Mouse (Mus musculus) layer of hippocampus, adult 9-10 months (tissue): ENCODE data around the gene Ccnt1.

Experiments
- DNase-seq: peaks from one replicate; pipeline ENCODE4 v3.0.0; 2022; ENCODE audit warnings: low spot score

Gene Ccnt1

DNA sequence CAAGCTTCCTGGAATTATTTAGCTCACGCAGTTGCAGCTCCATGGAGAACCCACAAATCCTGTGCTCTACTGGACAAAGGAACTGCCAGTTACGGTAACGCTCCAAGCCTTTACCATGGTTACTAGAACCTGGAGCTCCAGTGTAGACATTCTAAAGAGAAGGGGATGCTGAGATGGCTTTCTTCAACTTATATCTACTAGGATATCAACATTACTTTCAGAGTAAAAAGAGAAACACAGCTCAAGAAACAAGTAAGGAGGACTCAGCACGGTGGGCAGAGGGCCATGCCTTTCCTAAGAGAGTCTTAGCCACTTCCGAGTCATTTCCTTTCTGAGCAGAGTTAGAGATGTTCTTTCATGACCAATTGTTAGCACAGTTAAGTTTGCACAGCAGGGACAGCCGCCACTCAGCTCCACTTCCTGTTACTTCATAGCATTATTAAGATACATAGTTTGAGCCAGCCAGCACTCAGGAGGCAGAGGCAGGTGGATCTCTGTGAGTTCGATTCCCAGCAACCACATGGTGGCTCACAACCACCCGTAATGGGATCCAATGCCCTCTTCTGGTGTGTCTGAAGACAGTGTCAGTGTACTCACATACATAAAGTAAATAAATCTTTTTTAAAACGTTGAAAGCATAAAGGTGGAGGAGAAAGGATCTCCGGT is at the start of gene Ccnt1, which contains the start of gene 4930415O20Rik:
Ccnt1 (minus strand) TSS at position 51 of the 666 bp plus-strand sequence.
4930415O20Rik (plus strand) TSS at position 132 of the 666 bp plus-strand sequence.
- no peak for DNase-seq

DNA sequence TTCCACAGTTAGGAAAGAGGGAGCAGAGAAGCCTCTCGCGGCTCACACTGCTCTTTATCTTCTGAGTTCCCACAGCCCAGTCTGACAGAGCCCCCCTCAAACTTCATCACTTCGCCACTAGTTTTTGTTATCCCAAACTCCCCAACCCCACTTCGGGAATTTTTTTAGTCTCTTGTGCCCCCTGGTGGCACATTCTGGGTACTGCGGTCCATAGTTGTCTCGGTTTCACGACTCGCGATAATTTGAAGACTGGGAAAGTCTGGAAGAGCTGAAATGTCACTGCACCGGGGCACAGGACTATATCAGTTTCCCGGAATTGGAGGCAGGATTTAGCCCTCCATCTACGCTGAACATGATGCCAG is 46.4 kb upstream of the Ccnt1 start:
- peak; percentile 44 for DNase-seq

DNA sequence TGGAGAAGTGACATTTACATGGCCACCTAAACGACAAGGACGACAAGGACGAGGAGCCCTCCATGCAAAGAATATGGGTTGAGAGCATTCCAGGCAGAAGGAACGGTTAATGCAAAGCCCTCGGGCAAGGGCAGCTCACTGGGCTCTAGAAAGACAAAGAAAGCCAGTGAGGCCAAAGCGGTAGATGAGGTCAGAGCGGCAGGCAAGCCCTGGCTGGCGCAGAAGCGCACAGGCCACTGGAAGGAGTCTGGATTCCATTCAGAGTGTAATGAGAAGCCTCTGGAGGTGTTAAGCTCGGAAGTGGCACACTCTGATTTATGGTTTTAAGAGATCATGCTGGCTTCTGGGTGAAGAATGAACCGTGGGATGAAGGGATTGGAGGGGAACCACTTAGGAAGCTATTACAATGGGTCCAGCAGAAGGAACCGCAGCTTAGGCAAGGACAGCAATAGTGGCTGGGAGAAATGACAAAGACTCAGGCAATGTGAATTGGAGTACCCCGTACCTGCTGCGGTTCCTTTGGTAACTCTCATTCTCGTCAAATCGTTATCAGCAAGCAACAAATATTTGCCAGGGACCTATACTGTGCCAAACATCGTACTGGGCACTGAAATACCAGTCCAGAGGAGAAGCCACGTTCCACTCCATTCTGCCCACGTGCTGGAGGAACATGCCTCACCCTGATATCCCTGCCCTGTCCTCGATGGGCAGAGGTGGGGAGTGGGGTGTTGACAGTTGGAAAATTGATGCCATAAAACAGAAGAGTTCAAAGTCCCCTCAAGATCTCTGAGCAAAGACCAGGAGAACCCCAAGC is 45.8 kb upstream of the Ccnt1 start:
- DNase-seq = no peak

DNA sequence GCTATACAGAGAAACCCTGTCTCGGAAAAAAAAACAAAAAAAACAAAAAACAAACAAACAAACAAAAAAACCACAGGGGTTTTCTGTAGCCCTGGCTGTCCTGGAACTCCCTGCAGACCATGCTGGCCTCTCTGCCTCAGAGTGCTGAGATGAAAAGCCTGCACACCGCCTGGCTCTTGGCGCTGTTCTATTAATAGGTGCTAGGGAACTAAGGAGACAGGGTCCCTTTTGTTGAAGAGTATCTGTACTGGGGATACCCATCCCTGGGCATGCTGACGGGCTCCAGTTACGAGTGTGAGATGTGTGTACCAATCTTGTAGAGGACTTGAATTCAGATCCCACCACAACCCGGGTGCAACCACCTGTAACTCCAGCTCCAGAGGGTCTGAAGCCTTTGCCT is 45.0 kb upstream of the Ccnt1 start:
- DNase-seq = no peak

DNA sequence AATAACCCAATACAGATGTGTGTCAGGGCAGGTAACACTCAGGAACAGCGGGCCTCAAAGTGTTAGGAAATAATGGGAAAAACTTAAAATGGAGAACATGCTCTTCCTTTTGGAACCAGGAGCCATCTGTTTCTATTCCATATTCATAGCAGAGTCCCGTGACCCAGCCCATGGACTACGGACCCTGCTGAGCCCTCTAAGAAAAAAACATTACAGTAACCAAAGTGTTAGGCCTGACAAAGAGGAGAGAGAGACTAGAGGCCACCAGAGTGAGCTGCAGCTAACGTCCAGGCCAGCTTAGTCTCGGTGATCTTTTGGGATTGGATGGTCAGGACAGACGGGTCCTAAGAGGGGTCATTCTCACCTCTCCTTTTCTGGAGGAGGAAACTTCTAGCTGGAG is 44.2 kb upstream of the Ccnt1 start:
- no peak for DNase-seq

DNA sequence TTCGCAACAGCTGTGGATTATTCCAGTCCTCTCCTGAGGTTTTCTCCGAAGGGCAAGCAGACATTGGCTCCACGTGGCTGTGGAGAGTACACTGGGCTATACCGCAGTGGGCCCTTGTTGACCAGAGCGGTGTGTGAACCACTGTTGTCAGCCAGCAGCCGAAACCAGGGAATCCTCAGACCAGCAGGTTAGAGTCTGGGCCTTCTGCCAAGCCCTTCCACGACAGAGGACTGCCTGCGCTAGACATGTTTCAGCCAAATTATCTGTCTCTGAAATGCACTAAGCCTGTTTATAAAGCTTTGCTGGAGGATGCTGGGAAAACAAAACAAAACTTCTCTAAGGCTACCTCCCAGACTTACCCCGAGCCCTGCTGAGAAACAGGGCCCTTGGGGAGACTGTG is 43.8 kb upstream of the Ccnt1 start:
- no peak for DNase-seq

DNA sequence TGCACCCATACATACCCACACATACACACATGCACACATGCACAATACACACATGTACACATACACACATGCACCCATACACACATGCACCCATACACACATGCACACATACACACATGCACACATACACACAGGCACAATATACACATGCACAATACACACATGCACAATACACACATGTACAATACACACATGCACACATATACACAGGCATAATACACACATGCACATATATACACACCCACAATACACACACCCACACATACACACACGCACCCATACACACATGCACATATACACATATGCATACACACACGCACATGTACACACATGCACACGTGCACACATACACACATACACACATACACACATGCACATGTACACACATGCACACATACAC is 41.5 kb upstream of the Ccnt1 start:
- DNase-seq = no peak

DNA sequence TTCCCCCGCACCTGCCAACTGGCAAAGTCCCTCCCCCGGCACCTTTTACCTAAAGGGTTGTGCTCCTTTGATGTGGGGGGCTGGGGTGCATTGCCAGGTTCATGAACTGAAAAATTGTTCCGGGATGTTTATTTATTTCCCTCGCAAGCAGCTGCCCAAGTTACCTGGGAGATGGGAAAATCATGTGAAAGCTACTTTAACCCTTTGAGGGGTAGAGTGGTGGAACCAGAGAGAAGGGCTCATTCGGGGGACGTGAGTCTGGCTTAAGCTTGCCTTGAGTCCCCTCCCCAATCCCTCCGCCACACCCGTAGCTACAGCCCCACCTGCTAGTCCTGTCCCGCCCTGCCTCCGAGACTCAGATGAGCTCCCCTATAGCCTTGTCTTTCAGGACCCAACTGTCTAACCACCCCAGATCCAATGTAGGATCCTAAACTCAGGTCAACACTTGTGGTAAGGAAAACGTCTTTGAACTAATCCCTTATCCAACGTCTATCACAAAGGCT is 39.5 kb upstream of the Ccnt1 start:
- DNase-seq = no peak

DNA sequence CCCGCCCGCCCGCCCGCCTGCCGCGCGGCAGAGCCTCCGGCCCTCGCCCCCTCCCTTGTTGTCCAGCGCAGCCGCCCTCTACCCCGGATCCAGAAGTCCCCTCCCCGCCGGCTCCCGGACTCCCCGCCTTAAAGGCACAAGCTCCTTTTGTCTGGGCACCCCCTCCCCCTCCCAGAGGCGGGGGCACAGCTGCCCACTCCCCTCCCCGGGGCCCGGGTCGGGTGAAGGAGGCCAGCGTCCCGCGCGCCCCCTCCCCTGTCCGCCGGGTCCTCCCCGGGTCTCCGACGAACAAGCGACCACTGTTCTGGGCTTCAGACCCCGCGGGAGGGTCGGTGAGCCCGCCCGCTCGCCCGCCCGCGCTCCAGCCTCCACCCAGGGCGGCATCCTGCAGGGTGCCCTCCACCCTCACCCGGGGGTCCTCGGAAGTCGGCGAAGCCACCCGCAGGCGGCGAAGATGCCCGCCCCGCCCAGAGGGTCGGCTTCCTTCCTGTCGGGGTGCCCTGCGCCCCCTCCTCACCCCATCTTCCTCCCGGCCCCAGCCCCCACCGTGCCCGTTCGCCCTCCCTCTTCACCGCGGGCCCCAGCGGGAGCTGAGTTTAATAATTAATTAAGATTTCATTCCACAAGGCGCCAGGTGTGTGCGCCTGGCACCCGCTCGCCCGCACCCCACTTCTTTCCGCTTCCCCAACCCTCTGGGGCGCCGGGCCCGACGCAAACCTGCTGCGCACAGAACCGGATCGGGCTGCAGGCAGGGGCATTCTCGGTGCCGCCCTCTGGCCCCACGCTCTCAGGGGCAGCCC is 38.8 kb upstream of the Ccnt1 start, which contains the start of gene Adcy6:
Adcy6 (minus strand) TSS at position 746 of the 800 bp plus-strand sequence.
- no peak for DNase-seq

DNA sequence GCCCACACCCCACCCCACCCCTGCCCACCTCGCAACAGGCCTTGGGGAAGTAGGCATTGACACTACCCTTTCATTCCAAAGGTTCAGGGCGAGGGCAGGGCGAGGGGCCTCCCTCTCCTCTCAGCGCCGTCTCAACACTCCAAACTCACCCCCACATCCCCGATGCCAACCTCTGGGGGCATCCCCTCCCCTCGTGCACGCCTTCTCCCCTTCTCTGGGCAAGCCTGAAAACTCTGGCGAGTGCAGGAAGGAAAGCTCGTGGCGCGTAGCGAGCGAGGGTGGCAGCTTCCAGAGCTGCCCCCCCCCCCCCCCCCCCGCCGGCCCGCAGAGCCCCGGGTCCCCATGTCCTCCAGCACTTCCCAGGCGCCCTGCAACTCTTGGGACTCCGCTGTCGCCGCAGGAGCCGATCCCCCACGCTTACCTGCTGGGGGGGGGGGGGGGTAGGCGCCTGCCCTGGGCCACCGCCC is 38.1 kb upstream of the Ccnt1 start:
- no peak for DNase-seq

DNA sequence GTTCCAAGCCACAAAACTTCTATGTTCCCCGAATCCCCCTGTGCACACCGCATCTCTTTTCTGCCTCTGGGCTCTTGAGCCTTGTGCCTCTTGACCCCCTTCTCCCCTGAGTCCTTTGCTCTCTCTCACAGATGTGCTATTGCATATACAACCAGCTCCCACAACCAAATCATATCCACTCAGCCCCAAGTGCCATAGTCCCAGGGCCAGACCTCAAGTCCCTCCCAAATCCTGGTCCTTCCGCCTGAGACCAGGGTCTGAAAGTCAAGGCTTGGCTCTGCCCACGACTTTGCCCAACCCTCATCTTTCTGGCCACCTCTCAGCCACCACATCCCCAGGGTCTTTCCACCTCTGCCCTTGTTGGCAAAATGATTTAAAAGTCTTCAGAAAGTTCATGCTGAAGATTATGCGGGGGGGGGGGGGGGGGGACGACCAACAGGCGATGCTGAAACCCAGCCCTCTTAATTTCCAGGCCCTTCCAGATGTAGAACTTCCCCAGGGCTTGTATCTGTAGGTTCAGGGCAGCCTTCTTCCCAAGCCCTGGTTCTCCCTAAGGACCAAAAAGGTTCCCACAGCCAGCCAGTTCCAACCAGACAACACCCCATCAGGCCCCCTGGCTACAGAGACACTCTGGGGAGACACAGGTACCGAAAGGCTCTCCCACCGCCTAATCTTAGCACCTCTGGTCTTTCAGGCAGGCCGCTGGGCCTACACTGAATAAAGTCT is 37.5 kb upstream of the Ccnt1 start:
- no peak for DNase-seq

DNA sequence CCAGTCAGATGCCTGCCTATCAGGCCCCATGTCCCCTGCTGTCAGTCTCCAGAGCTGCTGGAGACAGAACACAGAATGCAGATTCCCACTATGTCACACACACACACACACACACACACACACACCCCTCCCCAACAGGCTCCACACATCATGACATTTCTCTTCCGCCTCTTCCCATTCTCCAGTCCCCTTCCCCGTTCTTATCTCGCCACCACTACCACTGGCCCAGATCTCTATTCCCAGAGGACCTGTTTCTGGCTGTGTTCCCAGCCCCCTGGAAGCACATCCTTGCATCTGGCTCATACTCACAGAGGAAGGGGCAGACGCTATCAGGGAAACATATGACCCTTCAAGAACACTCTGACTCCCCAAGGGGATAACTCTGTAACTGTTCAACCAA is 36.8 kb upstream of the Ccnt1 start:
- no peak for DNase-seq

DNA sequence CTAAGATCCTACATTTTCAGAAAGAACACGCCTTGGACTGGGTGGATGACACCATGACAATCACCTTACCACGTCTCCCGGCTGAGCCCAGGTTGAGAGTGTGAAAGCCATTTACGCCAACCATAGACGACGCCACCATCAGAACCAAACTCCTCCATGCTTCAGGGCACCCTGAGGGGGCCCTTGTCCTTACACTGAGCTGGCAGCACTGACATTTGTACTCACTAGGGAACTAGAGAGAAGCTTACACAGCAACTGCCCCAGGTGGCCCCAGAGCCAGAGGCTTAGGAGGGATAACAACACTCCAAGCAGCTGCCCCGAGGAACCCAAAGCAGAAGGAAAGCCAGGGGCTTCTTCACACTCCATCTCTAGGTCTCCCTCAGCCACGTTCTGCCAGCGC is 36.0 kb upstream of the Ccnt1 start:
- no peak for DNase-seq

DNA sequence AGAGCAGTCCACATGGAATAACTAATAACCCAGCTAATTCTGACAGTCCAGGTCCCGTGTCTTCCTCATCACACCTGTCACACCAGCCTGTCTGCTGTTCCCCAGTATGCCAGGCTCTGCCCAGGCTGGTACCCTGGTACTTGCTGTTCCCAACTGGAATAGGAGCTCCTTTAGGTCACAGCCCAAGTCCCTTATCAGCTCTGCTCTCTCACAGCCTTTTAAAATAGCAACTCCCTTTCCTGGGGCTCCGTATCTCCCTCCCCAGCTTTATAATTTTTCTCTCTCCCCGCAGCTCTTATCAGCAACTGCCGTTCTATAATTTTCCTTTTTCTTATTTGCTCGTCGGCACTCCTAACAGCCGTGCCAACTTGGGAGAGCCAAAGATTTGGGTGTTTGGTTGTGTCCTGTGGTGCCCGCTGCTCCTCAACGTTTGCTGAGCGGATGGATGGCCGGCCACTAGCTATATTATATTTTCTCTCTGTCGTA is 35.4 kb upstream of the Ccnt1 start:
- no peak for DNase-seq

DNA sequence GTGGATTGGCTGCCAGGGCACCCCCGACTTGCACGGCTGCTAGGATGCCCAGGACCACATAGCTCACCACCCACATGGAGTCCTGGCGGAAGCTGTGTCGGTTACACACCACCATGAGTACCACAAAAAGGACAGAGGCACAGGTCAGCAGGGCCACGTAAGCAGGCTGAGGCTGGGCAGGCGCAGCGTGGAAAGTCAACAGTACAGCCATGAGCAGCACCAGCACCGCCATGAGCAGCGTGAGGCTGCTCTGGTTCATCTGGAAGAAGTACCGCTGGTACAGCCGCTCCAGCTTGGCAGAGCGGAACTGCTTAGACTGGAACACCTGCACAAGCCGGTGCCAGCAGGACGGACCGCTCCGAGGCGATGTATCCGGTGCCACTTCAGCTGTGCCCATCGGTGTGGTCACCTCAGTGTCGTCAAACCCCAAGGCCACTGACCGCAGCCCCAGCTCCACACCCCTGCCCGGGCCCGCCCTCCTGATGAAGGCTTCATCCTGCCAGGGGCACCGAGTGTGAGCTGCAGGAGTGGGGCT is 33.4 kb upstream of the Ccnt1 start:
- no peak for DNase-seq

DNA sequence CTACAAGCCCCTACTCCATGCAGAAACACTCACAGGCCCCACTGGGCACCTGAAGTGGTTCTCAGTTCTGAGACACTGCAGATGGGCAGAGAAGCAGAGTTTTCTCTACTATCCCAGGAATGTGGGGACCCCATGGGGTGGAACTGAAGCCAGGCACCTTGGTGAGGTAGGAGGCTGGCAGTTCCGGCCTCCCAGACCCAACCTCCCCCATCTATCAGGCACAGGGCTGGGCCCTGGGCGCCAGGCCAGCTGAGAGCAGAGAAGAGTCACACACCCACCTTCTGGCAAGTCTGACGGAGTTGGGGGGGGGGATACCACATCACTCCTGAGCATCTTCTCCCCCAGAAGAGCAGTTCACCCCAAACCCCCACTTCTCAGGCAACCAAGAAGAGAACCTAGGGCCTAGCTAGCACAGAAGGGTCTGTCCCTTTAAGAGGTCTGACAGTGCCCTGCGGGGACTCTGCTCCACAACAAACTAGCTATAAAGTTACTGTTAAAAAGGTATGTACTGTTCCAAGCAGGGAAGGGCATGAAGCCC is 32.3 kb upstream of the Ccnt1 start:
- DNase-seq = no peak

DNA sequence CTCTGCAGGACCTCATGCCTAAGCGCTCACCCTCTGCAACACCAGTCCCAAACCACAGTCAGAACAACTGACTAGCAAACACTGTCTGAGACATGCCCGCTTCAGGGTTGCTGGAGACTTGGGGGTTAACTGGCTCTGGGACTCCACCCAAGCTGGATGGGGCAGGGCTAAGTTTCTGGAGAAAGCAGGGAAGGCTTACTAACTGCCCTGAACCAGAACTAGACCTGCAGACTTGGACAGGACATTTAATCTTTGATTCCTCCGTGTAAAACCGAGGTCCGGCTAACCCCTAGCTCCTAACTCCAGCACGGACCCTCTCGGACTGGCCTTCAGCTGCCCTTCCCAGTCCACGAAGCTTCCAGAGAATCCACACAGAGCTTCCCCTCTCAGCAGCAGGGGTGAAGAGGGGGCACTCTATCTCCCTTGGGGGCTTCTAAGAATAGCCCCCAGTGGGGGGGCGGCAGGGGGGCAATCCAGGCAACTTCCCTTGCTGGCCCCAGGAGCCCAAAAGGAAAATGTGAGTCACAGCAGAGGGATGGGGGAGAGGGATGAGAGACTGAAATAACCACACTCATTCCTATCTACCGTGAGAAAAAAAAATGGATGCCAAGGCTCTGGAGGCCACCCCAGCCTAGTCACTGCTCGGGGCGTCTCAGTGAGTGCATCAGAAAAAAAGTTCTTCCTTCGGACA is 31.6 kb upstream of the Ccnt1 start:
- DNase-seq = no peak

DNA sequence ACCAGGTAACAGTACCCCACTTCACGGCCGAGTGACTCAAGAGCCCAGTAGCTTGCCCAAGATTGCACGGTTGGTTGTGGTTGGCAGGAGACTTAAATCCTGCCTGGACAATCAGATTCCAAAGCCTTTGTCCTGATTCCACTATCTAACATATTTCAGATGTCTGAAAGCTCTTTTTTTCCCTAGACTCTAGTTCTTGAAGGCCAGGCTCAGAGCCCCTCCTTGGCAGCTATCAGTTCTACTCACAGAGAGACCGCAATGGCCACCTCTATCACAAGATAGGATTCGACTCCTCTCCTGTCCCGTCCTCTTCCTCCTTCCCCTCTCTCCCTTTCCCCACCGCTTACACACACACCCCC is 31.1 kb upstream of the Ccnt1 start:
- no peak for DNase-seq

DNA sequence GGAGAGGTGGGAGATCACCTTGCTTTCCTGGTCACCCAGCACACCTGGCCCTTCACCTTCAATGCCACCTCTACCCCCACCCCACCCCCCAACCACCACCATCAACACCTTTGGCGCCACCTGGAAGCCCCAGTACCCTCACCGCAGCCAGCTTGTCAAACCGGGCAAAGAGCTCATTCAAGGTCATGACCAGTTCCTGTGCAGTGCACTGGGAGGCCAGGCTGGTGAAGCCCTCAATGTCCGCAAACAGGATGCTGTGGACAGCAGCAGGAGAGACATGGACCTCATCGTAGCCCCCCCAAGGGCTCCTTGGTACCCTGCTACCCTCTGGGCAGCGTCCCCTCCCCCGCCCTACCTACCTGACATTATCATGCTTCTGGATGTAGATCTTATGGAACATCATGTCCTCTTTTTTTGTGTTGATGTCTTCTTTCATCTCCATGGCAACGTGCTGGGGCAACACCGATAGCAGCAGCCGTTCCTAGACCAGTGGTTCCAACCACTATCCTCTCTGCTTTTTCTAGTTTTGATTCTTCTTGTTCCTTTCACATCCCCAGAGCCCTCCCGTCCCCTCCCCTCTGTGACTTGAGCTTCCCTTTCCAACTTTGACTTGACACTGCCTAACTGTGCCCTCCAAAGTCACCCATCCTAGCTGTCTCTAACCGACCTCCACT is 29.4 kb upstream of the Ccnt1 start:
- DNase-seq = no peak

DNA sequence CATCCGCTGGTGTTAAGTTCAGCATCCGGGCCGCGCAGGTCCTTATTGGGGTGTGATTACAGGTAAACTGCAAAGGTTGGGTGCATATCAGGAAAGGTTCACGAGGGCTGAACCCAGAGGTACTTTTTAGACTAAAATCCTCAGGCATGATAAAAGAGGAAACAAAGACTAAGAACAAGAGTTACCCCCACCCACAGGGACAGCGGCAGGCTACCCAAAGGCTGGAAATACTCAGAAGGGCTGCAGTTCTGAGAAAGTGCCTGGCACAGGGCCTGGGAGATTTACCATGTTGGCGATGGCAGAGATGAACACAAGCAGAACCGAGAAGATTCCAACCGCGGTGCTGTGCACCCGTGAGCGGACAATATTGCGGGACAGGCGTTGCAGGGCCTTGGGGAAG is 25.9 kb upstream of the Ccnt1 start:
- no peak for DNase-seq
